ENCODE assay signal across 23 mouse cellular contexts in the genomic region with DNA sequence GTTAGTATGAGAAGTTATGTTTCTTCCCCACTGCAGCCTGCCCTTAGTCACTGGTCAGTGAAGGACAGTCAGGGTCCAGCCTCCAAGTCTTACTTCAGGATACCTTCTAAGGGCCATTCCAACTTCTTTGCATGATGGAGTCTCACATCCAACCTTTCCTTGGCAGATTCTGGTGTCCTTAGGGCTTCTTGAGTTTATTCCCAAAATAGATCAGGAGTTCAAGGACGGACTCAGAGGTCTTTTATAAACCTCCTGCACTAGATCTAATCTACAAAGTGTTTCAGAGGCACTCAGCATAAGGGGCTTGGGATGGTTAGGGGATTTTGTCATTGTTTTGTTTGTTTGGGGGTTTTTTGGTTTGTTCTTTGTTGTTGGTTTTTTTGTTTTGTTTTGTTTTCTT. TPM values are rescaled to one million over a fixed set of nuclear protein-coding genes. Genes with fewer than 3 reads are reported as not detected.
DNase-seq lines count a peak whose midpoint lies in the region; TF ChIP-seq lines count a peak whose summit lies in the region.
"Had no signal": no experiment of that assay in that cellular context is flagged by ENCODE, and none has a peak within 500 bp of the region (broad histone marks: within the 10 kb centered on the region; RNA-seq: fewer than 3 reads in every experiment).

No protein-coding gene starts in this region.

- peak overlapping the region; percentile 99 for H3K27ac ChIP-seq in ES-Bruce4 (ENCODE audit: insufficient read depth, low read length)
- H3K27ac ChIP-seq: embryonic facial prominence, embryonic 10.5 days; embryonic facial prominence, embryonic 12.5 days; forebrain, embryonic 13.5 days; forebrain, embryonic 15.5 days had no signal

- no peak for TF ChIP-seq POLR2A in ES-Bruce4 (IDR thresholded peaks at IDR 0.05; ENCODE audit: insufficient read depth, low read length)

- peaks cover 5% of the 10 kb centered on the region for H3K36me3 ChIP-seq in ES-Bruce4 (ENCODE audit: control insufficient read depth, insufficient read depth, low read length, poor library complexity, severe bottlenecking)
- H3K36me3 ChIP-seq: embryonic facial prominence, embryonic 10.5 days; embryonic facial prominence, embryonic 12.5 days; forebrain, embryonic 15.5 days; G1E had no signal

- TF ChIP-seq CTCF in ES-Bruce4 (IDR thresholded peaks at IDR 0.05; ENCODE audit: low read depth, low read length): no peak

- H3K9ac ChIP-seq in ES-Bruce4 (ENCODE audit: low read depth, poor library complexity, severe bottlenecking): no peak overlapping the region
- H3K9ac ChIP-seq: embryonic facial prominence, embryonic 12.5 days; forebrain, embryonic 13.5 days; forebrain, embryonic 15.5 days; forebrain, postnatal 0 days had no signal

- intact Hi-C loops in gastrocnemius, postnatal 36 days (cut with DNase I): no loop called here

- peaks cover 35% of the 10 kb centered on the region for H3K9me3 ChIP-seq in ES-Bruce4 (replicated peaks; ENCODE audit: control insufficient read depth, insufficient read depth, low read length, poor library complexity, severe bottlenecking)
- H3K9me3 ChIP-seq: embryonic facial prominence, embryonic 10.5 days; embryonic facial prominence, embryonic 12.5 days; forebrain, embryonic 13.5 days; forebrain, embryonic 15.5 days had no signal

- H3K4me1 ChIP-seq in ES-Bruce4 (ENCODE audit: control insufficient read depth, insufficient read depth, low read length): peaks cover 1% of the 10 kb centered on the region
- H3K4me1 ChIP-seq: embryonic facial prominence, embryonic 10.5 days; embryonic facial prominence, embryonic 12.5 days had no signal

- no peak for TF ChIP-seq EP300 in ES-Bruce4 (IDR thresholded peaks at IDR 0.05; ENCODE audit: insufficient read depth, low read depth, low read length)

- H3K27me3 ChIP-seq in ES-Bruce4 (ENCODE audit: control insufficient read depth, insufficient read depth, low read length, poor library complexity, severe bottlenecking): no peaks in the 10 kb centered on the region
- H3K27me3 ChIP-seq: embryonic facial prominence, embryonic 12.5 days; forebrain, embryonic 13.5 days; forebrain, embryonic 15.5 days; Patski had no signal

- no peak overlapping the region for H3K4me3 ChIP-seq in ES-Bruce4 (ENCODE audit: low read depth, low read length)
- H3K4me3 ChIP-seq: embryonic facial prominence, embryonic 10.5 days; embryonic facial prominence, embryonic 12.5 days; forebrain, embryonic 13.5 days; forebrain, embryonic 15.5 days had no signal

- peak; percentile 58 for DNase-seq in ES-CJ7 (ENCODE audit: low read depth, low spot score)
- DNase-seq in R1 (ENCODE audit: low read depth, low spot score): peak; percentile 76
- no peak for DNase-seq in gastrocnemius, postnatal 36 days
- no peak for DNase-seq in yolk sac, embryonic 10.5 days (ENCODE audit: low spot score)
- no peak for DNase-seq in spleen, postnatal 36 days (ENCODE audit: low spot score in 2 of 2)
- DNase-seq: adrenal gland, adult 8-10 months; adrenal gland, postnatal 14 days; adrenal gland, postnatal 36 days; cerebellum, adult 11-12 months; cerebellum, adult 2 months; cerebellum, adult 9-10 months; cerebellum, postnatal 10 days; cerebellum, postnatal 25 days; forebrain, postnatal 0 days had no signal

RNA-seq across cellular contexts. Expression of a gene that starts 30.3 kb away (rescaled TPM):
- 20.6 and 22.3 TPM in 2 replicates for polyA plus RNA-seq in ES-Bruce4 (2011; ENCODE audit: insufficient read depth, insufficient read length, low read depth, missing spikeins)
- total RNA-seq in gastrocnemius, postnatal 36 days (2021): under 1 TPM; 0.18 to 0.20 TPM
- polyA plus RNA-seq: activated CD4-positive, CD25-positive, alpha-beta regulatory T cell, adult 4 months; C2C12; G1E; Patski had no signal

Comparison
In these comparisons a context has a peak if more than half of its experiments do, and no peak if none do; other contexts are left out.
1. DNase-seq: peak in ES-CJ7 (single experiment) and R1 (single experiment); none in gastrocnemius, postnatal 36 days (0 of 2), yolk sac, embryonic 10.5 days (single experiment) and spleen, postnatal 36 days (0 of 2).